Mouse (Mus musculus) layer of hippocampus, adult 9-10 months (tissue): ENCODE measurements at regions not wholly inside any gene's neighbourhood (a gene's known extent, or its start where the extent isn't known, plus 50 kb on each side); places are given as distances from the start of the nearest gene placed in this dataset.

Experiments
- DNase-seq: peaks from one replicate; pipeline ENCODE4 v3.0.0; 2022; ENCODE audit warnings: low spot score

DNA sequence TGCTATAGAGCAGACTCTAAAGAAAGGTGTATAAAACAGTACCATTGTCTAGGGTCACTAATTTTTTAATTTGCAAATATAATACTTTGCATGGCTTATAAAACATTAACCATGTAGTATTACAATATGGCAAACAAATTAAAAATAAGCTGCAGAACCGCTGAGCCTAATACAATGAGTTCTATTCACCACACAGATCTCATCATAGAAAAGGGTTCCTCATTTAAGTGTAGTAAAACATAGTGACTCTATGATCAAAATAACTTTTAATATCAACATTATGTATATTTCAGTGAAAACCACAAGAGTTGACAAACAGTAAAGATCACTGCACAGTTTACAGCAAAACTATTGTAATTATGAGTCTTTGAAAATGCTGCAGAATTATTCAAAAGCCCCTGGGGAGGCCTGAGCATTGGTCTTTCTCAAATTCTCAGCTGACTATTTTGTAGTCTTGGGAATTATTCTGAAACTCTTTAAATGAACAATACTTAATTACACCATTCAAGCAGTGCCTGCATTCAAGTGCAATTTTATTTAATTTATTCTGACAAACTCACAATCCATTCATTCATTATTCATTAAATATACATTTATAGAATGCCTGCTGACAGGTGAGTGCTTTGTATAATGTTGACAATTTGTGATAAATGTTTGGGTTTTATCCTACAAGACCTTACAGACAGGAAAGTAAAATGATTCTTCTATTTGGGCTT is 60.3 kb downstream of the Pcdh20 start:
- no peak for DNase-seq

DNA sequence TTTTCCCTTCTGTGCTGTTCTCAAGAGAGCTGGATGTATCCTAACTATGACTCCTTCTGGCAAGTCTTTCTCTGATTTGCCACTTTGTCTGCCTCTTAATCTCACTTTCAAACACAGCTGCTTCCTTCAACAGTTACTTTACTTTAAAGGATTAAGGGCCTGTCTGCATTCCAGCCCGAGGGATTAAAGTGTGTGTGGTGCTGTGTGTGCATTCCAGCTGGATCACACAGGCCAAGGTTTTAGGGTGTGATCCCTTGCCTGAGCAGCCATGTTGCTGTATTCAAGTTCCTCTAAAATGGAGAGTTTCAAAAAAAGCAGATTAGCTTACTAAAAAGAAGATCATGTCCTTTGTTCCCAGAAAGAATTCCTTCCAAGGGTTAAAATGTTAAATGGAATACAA is 71.9 kb downstream of the Pcdh20 start:
- no peak for DNase-seq

DNA sequence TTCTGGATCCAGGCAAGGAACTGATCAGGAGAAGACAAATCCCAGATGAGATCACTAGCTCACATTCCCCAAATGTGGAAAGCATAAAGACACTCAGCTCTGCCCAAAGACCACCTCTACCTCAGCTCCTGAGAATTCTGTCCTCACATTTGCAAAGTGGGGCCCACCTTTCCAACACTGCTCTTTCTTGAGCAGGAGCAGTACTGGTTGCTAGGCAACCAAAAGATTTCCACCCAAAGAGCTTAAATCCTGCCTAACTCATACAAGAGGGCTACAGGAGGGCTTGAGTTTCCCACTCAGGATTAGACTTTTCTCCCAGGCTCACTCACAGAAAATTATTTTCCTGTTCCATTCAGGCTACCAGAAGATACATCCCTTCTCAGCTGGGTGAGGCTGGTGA is 74.0 kb downstream of the Pcdh20 start:
- no peak for DNase-seq

DNA sequence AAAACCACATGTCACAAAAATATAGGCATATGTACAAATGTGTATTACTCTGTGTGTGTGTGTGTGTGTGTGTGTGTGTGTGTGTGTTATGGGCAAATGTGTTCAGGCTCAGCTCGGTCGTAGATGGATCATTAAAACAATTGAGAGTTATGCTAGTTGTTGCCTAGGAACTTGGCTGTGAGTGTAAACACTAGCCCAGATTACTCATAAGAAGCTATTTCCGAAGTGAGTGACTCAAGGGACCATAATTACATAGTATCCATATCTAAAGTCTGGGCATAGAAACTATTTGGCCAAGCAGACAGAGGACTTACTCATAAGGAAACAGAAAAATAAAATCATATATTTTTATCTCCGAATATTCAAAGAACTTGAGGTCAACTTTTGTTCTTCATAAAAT is 76.2 kb downstream of the Pcdh20 start:
- DNase-seq: no peak

DNA sequence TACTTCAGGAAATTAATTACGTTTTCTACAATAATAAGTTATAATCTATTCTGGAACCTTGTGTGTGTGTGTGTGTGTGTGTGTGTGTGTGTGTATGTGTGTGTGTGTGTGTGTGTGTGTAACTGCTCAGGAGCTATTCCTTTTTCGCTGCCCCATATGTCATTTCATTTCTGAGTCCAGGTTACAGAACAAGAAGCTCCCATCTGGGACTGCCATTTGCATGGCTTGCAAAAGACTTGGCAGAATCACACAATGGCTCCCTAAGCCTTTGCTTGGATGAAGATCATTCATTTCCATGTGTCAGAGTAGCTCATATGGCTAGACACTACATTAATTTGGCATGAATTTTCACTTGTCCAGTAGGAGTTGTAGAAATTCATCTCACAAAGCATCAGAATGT is 86.6 kb downstream of the Pcdh20 start:
- DNase-seq: no peak

DNA sequence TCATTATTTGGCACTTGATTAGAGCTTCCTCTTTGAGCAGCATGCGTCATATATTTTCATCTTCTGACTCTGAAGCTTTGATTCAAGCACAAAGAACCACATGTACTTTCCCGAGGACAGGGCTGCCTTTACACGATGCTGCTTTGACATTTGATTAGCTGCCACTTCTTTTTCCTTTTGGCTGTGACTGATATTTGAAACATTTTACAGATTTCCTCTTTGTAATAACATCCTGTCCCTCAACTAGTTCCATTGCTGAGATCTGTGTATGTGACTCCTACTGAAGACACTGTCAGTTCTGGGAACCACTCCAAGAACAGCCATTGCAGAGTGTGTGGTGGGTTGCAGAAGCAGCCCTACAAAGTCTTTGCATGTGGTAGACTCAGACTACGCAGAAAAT is 124.0 kb downstream of the Pcdh20 start:
- DNase-seq: peak; percentile 77

DNA sequence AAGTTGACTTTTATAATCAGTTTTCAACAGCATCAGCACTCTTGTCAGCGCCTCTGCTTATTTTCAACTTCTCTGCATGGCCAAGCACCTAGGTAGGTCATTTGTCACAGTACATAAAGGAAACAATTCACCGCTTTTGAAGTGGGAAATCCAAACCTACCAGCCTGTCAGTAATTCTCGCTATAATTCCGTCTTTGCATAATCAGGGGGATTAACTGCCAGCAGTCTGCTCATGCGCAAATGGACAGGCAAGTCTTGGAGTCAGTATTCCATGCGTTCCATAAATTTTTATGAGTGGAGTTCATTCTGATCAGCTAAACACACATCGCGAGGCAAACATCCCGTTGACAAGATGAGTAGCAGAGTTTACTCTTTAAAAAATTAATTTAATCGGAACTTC is 133.9 kb downstream of the Pcdh20 start:
- no peak for DNase-seq

DNA sequence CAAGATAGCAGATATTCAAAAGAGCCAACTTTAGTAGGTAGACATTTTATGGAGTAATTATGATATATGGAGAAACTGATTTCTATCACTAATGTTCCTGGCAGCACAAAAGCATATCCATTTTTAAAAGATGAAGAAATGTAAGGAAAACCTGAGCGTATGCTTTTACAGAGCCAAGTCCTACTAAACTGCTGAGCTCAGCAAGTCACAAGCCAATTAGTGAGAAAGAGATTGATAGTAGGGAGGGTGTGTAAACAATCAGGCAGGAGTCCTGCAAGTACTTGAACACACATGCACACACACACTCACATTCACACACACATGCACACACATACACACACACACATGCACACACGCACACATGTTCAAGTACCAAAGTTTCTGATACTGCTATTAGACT is 140.6 kb downstream of the Pcdh20 start:
- DNase-seq: no peak

DNA sequence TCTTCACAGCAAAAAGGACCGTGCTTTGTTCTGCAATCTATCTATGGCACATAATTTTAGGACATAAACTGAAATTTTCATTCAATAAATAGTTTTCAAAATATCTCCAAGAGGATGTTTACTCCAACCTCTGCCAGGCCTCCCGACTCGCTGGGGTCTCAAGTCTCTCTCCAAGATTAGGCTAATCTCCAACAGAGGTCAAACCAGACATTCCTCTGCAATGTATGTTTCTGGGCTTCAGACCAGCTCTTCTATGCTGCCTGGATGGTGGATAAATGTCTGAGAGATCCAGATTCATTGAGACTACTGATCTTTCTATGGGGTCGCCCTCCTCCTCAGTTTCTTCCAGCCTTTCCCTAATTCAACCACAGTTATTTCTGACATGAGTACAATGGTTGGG is 144.8 kb downstream of the Pcdh20 start:
- DNase-seq: no peak

DNA sequence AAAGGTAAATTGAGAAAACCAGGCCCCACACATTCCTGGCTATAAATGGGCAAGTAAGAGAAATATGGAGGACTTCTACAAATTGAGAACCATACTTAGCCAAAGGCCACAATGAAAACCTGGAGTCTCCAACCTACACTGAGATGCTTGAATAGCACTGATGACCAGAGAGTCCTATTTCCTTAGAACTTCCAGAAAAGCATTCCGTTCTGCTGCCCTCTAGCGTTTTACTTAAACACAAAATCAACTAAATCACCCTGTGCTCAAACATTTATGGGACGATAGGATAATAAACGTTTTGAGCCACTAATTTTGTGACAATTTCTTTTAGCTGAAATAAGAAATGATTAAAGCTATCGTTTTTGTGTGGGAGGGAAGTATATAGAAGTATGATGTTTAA is 192.9 kb downstream of the Pcdh20 start:
- no peak for DNase-seq

DNA sequence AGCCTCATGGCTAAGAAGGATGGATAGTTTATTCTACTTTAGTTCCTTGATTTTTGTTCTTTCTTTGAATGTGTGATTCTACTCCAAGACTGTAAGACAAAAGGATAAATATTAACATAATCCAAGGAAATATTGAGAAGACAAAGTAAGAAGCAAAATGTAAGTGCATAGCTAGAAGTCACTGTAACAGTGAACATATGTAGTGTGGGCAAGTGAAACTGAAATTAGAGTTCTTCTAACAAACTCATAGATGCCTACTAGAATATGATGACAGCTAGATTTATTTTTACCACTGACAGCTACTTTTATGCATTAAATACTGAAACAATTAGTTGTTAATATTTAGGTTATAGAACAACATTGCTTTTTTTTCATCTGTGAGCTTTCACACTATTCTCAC is 206.4 kb downstream of the Pcdh20 start:
- DNase-seq: no peak

DNA sequence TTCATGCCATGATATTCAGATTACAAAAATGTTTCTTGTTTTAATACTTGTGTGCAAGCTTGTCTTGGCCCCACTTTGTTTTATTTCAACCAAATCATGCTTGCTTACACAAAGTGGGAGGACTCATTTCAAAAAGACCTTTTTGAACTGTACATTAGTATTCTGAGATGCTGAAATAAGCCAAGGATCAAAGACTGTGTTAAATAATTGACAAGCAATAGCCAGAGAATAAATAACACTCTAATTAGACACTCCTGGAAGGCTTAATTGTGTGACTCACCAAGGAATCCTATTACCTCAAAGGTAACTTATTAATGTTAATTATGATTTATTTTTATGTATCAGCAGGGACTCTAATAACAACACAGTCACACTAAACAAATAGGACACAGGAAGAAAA is 212.2 kb downstream of the Pcdh20 start:
- DNase-seq: no peak

DNA sequence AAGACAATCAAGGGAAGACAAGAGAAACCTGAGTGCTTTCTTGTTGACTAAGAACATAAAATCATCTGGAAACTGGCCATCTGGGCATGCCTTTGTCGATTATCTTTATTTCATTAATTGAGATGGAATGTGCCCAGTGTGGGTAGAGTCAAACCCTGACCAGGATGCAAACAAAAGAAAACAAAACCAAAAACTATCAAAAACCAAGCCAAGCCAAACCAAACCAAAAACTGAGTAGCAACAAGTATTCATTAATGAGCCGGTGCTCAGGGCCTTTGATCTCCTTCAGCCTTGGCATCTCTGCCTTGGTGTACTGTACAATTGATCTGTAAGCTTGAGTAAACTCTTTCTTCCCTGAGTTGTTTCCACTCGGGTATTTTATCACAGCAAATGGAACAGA is 216.1 kb downstream of the Pcdh20 start:
- no peak for DNase-seq
